ENCODE assay signal across 8 mouse cellular contexts in the genomic region with DNA sequence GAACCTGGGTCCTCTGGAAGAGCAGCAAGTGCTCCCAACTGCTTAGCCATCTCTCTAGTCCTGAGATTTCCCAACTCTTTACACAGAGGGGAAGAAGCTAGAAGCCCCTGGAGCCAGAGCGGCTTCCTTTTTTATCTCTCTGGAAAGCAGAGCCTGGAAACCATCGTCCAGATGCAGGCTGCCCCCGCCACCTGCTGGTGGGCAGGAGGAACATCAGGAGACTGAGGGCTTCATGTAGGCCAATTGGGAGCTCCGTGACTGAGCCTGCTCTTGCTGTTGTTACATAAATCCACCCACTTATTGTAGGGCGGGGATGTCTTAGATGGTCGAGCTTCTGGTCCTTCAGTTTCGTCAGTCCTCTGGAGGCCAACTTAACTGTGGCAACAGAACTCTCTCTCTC. TPM values are rescaled to one million over a fixed set of nuclear protein-coding genes. Genes with fewer than 3 reads are reported as not detected.
A peak's percentile ranks its signal among the peaks of the same experiment; 100 is the strongest.
DNase-seq lines count a peak whose midpoint lies in the region; ATAC-seq and TF ChIP-seq lines count a peak whose summit lies in the region.

No protein-coding gene starts in this region.

- peak; percentile 72 for ATAC-seq in inflammation-experienced regulatory T-cells, adult 6 months

- H3K27me3 ChIP-seq in midbrain, embryonic 10.5 days (ENCODE audit: low read depth, poor library complexity, severe bottlenecking) = peaks cover 9% of the 10 kb centered on the region

- peak; percentile 99; the same call in 1 of the 2 replicates for TF ChIP-seq CTCF in gastrocnemius, adult 2 months (IDR thresholded peaks at IDR 0.05)

- H3K27ac ChIP-seq in gastrocnemius, adult 2 months = peak overlapping the region; percentile 62
- H3K27ac ChIP-seq in midbrain, embryonic 10.5 days (replicated peaks) = 0 out of 2 replicates have a peak overlapping the region, but pooled peaks have one; percentile 9

- 4% methylated on average over 7 of the region's 7 CpGs for WGBS in midbrain, embryonic 10.5 days

- H3K9me3 ChIP-seq in midbrain, embryonic 10.5 days (replicated peaks) = no peaks in the 10 kb centered on the region

- peak; percentile 92 for DNase-seq in R1 (ENCODE audit: low read depth, low spot score)
- peak; percentile 83 to 84 for DNase-seq in cerebellum, postnatal 14 days
- DNase-seq in gastrocnemius, adult 2 months = peak; percentile 88
- DNase-seq in left cerebral cortex, postnatal 25 days (ENCODE audit: low spot score in 2 of 2) = peak; percentile 79 to 92
- DNase-seq in midbrain, embryonic 10.5 days (ENCODE audit: low spot score) = peak; percentile 85
- DNase-seq in right cerebral cortex, postnatal 4 days = peak; percentile 76
- DNase-seq in yolk sac, embryonic 10.5 days (ENCODE audit: low spot score) = peak; percentile 62

- H3K36me3 ChIP-seq in midbrain, embryonic 10.5 days = no peaks in the 10 kb centered on the region

- H3K4me3 ChIP-seq in gastrocnemius, adult 2 months = no peak overlapping the region
- no peak overlapping the region for H3K4me3 ChIP-seq in midbrain, embryonic 10.5 days

- intact Hi-C loops in gastrocnemius, adult 2 months (cut with DNase I) = loop anchor here (1.0 kb wide), 1 partner anchor 143 kb away; no protein-coding TSS in a partner anchor
- intact Hi-C loops in left cerebral cortex, postnatal 25 days (cut with DNase I) = loop anchor here (5.0 kb wide), 1 partner anchor 145 kb away; a partner anchor contains a TSS

- H3K4me1 ChIP-seq in midbrain, embryonic 10.5 days = peaks cover 16% of the 10 kb centered on the region

RNA-seq across cellular contexts. Expression of a gene that starts 10.5 kb away (rescaled TPM):
- 1 to 10 TPM; 2.0 to 3.9 TPM for total RNA-seq in gastrocnemius, adult 2 months (2021)
- 1 to 10 TPM; 2.3 to 6.1 (median 5.0) TPM for polyA plus RNA-seq in inflammation-experienced regulatory T-cells, adult 6 months (2017; shearing (Covaris generic))
- total RNA-seq in left cerebral cortex, postnatal 25 days (2021) = 1,000 to 10,000 TPM in 1 of 2 experiments, 100 to 1,000 TPM in 1; 957 to 1,021 TPM
- polyA plus RNA-seq in midbrain, embryonic 10.5 days (2016; fragmentation: Nextera tagmentation; extraction: Ambion mirVana) = 31.4 and 45.6 TPM in 2 replicates

RNA-seq across cellular contexts. Expression of a gene that starts 18.3 kb away (rescaled TPM):
- 1 to 10 TPM; 4.8 to 7.2 TPM for total RNA-seq in gastrocnemius, adult 2 months (2021)
- 1 to 10 TPM in 1 of 3 experiments, under 1 TPM in 2; 0.15 to 3.2 (median 0.90) TPM for polyA plus RNA-seq in inflammation-experienced regulatory T-cells, adult 6 months (2017; shearing (Covaris generic))
- 10 to 100 TPM; 20.8 to 24.6 TPM for total RNA-seq in left cerebral cortex, postnatal 25 days (2021)
- polyA plus RNA-seq in midbrain, embryonic 10.5 days (2016; fragmentation: Nextera tagmentation; extraction: Ambion mirVana) = 23.5 and 25.5 TPM in 2 replicates

Comparison
In these comparisons a context has a peak if more than half of its experiments do, and no peak if none do; other contexts are left out.
1. RNA of a gene that starts 10.5 kb away (total RNA-seq): 957 to 1,021 TPM in left cerebral cortex, postnatal 25 days; 2.0 to 3.9 TPM in gastrocnemius, adult 2 months; every median in the first group is over 100 times any median in the second.
2. Peak in every context shown above with its lines, with median percentiles within 50 percentile points of each other: DNase-seq.